Mouse (Mus musculus) left cerebral cortex, postnatal 25 days (tissue): ENCODE measurements around the gene Prkaa1. TPM values are rescaled to one million over a fixed set of nuclear protein-coding genes. Genes with fewer than 3 reads are reported as not detected.

ENCODE experiments used
- DNase-seq, 2 experiments: peaks; one replicate each; pipeline ENCODE4 v3.0.0; 2022; ENCODE audit warnings: low spot score in 2 of 2, mixed read lengths in 1 of 2
- intact Hi-C: fragments of 180-260 bp; cut with DNase I; formaldehyde crosslinking; loops from one replicate; pipeline ENCODE4 v1.15.1; 2025
- total RNA-seq, 2 experiments: library from RNA; stranded (reverse); gene quantifications; 2 replicates each; pipeline ENCODE4 v1.2.3; 2021

Gene Prkaa1
- total RNA-seq, 2 experiments from 2014 or later: 18.8 to 19.2 TPM

DNA sequence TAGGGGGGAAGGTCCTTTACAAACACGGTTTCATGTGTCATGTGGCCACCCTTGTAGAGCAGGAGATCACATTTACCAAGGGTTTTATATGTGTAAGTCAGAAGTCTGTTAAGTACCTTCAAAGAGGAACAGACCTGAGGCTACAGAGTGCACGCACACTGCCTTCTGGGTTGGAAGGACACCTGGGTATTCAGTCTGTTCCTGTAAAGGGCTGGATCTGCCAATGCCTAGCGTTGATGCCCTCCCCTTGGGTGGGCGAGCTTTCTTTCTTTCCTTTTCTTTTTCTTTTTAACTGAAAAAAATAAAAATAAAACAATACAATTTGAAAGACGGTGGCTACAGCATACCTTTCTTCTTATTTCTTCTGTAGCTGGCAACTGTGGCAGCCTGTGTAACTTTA, 11.4 kb downstream of the Prkaa1 start:
- no peak for DNase-seq
- intact Hi-C loops: no loop called here

DNA sequence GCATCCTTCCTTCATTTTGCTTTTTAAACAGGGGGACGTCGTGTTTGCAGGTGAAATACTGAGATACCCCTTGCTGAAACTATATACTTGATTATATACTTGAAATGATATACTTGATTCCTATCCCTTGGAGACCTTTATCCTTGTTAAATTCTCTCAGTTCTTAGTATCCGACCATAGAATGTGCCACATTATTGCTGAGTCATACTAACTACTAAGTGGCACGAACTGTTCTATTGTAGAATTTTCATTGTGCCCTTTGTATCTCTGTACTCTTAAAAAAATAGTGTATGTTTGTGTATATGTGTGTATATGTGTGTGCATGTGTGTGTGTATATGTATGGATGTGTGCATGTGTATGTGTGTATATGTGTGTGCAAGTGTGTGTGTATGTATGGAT, 12.7 kb downstream of the Prkaa1 start:
- intact Hi-C loops: no loop called here
- DNase-seq: no peak

DNA sequence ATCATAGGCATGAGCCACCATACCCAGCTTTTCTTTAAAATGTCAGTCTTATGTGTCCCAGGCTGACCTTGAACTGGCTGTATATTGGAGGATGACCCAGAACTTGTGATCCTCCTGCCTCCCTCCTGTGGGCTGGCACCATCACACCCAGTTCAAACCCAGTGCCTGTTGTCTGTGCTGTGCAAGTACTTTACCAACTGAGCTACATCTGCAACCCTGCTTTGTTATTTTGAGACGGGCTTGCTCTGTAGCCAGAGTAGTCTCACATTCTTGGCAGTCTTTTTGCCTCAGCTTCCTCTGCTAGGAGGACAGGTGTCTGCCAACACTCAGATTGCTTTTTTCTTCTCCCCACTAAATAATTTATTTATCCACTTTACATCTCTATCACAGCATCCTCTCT, 13.7 kb downstream of the Prkaa1 start:
- intact Hi-C loops: no loop called here
- DNase-seq: peak in 1 of 2 experiments; percentile 21

DNA sequence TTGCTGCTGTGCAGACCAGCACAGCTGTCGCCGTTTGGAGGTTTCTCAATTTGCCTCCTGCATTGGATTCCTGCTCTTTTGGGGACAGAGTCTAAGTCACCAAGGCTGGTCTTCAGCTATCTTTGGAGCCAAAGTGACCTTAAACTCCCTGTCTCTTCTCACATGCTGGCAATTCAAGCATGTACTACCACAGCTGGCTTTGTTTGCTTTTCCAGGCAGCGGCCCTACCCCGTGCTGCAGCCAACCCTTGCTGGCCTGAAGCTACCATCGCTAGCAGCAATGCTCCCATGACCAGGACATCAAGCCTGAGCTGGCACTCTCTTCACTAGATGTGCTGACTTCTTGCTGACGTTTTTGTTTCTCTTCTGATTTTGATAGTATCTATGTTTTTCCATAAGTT, 15.2 kb downstream of the Prkaa1 start:
- no peak for DNase-seq
- intact Hi-C loops: no loop called here

DNA sequence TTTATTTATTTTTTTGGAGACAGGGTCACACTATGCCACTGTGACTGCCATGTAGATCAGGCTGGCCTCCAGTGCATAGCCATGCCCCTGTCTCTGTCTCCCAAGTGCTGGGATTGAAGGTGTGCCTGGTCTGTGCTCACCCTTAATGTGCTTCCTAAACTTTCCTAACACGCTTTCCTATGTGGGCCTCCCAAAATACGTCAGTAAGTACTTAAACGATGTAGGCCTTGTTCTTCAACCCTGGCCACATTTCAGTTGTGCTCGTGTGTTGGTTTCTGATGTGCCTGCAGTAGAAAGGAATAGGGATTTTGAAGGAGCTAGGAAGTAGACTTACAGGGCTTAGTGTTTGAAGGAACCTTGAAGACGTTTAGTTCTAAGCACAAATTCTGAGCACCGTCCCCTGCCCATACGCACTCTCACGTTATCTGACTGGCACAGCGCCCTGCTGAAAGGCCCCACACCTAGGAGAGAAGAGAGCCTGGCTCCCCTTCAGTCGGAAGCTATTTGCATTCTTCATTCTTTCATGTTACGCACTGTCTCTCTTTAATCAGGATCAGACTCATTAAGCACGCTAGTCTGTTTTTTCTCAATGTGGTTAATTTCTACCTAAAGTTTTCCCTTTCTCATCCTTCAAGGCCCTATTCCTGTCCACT, 21.6 kb downstream of the Prkaa1 start:
- no peak for DNase-seq
- intact Hi-C loops: no loop called here

DNA sequence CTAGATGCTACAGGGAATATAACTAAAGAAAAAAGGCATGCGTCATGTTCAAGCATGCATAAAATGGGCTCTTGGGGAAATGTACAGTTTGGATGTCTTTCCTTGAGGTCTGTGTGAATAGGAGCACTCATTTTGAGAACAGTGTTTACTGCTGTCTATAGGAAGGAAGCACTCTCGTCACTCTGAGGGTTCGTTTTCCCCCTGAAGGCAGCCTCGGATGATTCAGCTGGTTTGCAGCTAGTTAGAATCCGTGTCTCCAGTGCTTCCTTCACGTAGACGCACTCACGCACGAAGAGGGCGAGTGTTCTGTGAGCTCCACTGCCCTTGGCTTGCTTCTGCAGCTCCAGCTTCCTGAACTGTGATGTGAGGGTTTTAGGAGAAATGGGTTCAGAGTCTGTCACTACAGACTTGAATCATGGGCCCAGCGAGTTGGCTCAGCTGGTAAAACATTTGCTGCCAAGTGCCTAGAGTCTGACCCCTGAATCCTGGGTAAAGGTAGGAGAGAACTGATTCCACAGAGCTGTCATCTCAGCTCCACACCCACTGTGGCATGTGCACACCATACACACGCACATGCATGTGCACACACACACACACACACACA, 29.7 kb downstream of the Prkaa1 start:
- intact Hi-C loops: no loop called here
- DNase-seq: no peak

DNA sequence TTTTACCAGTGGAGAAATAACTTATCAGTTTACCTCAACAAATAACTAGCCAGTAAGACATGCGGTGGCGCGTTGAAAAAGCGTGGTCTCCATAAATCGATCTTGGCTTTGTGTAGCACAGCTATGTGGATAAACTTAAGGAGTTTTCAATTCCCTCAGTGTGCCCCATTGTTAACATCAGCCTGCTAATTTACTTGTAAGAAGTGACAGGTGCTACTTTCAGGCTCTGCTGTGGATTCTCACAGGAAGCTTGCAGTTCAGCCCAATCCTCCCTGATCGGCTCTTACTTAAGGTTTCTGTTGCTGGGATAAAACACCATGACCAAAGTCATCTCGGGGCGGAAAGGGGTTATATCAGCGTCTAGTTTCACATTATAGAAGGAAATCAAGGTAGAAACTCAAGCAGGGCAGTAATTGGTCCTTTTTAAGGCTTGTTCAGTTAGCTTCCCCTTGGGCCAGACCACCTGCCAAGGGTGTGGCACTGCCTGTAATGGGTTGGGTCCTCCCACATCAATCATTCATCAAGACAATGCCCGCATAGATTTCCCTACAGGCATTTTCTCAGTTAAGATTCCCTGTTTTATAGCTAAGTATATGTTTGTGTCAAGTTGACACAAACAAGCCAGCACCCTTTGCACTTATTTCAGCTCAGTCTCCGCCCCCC, 41.1 kb downstream of the Prkaa1 start:
- DNase-seq: peak; percentile 11 to 18
- intact Hi-C loops: loop anchor here (2.0 to 5.0 kb wide), 3 partner anchors 40 to 1023 kb away; partner anchors contain the start of gene Rpl37

DNA sequence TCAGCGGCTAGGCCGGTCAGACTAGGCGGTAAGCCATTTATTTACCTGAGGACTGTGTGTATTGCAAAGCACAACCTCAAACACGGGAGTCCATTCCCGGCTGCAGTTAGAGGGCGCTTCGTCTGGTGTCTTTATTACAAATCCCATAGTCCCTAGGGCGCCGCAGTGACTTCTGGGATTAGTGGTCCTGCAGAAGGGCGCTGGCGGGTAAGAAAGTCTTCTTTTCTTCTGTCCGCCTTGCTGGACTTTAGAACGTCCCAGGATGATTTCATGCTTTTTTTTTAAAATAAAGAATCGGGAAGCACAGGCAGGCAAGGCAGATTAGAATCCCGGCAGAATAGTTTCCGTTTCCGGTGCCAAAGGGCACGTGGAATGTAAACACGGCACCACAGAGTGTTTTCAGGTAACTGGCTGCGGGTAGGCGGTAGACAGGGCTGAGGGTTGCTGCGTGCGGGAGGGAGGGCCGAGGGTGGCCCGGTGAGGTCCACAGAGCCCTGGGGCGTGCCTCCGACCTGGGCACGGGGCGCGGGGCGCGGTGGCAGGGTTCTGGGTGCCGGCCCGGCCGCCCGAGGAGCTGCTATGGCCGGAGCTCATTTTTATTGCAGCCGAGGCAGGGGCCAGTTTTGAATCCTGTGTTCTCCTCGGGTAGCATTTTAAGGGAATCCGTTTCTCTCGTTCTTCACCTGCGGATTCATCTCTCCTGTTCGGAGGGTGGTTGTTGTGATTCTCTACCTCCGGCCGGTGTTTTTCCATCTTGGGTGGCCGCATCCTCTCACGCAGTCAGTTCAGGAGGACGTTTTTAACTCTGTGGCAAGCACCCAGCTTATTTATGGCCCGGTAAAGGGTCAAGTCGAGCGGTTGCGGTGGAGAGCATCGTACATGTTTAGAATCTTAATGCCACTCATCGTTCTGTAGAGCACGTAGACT, 42.0 kb downstream of the Prkaa1 start, which contains the start of gene Ttc33:
Gene Ttc33, plus strand, starts transcription at position 160 of the 927 bp plus-strand sequence.
- intact Hi-C loops: loop anchor here (2.0 to 5.0 kb wide), 3 partner anchors 41 to 1022 kb away; partner anchors contain the start of gene Rpl37
- peak; percentile 87 for DNase-seq

DNA sequence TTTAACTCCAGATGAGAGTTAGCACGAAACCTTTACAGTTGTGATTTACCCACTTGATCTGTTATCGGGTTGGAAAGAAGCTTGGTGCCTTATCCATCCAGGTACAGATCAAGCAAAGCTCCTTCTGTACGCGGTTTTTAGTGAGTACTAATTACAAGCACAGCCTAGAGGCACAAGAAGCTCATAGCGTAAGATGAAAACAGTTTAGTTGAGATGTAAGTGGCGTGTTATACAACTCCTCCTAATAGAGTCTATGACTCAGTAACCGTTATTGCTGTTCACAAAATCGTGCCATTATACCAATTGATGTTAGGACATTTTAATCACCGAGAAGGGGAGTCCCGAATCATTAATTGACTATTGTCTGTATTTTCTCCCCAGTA, 42.6 kb downstream of the Prkaa1 start:
- intact Hi-C loops: loop anchor here (5.0 kb wide), 1 partner anchor 1021 kb away; no protein-coding TSS in a partner anchor
- DNase-seq: peak; percentile 6 to 22

DNA sequence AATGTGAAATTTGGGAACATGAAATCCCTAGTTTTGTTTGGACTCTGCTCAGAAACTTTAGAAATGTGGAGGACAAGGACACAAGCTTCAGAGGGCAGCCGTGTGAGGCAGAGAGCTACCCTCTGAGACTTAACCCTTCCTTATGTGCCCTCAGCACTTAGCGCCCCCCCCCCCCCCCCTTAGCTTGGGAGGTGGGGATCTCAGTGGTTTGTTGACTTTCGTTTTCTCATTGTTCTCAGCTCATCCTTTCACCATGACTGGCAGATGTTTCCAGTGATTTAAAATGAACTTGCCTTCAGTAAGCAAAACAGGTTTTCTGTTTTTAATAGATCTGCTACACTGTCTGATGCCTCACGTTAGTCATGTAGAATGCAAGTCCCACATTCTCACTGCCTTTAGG, 43.5 kb downstream of the Prkaa1 start:
- intact Hi-C loops: loop anchor here (5.0 kb wide), 1 partner anchor 1020 kb away; no protein-coding TSS in a partner anchor

DNA sequence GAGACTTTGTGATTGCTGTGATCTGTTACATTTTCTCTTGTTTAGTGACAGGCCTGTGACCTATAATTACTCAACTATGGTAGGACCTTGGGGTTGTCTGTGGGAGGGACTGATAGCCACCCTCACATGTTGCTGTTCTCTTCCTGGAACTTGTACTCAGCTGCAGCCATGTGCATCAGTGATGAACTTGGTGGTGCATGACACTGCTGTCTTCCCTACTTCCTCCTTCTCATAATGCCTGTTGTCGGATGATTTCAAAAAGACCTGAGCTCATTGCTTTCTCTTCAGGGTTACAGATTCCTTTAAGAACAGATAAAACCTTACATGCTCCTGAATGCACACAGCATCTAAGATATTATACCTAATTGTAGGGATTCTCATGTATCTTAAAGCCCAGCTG, 44.4 kb downstream of the Prkaa1 start:
- no peak for DNase-seq
- intact Hi-C loops: loop anchor here (5.0 kb wide), 1 partner anchor 1019 kb away; no protein-coding TSS in a partner anchor

More for the DNA sequence above, 43.5 kb downstream of the Prkaa1 start:
- no peak for DNase-seq

DNA sequence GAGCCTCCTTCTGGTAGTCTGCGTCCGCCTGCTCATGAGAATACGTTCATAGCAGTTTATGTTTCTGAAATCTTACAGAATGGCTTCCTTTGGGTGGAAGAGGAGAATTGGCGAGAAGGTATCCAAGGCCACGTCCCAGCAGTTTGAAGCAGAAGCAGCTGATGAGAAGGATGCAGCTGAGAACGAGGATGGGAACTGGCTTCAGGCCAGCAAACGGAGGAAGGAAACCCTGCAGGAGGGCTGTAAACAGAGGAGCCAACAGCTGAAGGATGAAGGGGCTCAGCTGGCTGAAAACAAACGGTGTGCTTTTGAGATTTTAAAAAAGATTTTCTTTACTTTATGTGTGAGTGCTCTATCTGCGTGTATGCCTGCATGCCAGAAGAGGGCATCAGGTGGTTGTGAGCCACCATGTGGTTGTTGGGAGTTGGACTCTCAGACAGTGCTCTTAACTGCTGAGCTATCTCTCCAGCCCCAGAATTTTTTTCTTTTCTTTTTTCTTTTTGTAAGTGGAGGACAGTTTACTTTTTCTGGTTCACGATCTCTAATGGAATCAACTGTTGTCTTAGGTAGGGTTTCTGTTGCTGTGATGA, 45.9 kb downstream of the Prkaa1 start:
- peak; percentile 17 to 35 for DNase-seq
- intact Hi-C loops: loop anchor here (5.0 kb wide), 1 partner anchor 1018 kb away; no protein-coding TSS in a partner anchor

DNA sequence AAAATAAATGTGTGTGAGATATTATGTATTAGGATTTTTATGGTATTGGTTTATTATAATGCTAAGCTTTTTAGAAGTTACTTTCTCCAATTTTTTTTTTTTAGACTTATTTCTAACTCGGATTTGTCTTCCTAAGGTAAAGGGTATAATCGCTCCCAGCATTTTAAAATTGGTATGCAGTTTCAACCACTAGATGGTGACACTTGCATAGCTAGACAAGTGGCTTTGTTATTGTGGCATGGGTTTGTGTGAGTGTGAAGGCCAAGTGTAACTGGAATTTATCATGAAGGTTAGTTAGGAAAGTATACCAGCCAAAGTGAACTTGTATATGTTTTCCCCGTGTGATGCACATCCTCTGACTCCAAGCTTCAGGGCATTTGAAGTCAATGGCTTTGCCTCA, 50.2 kb downstream of the Prkaa1 start:
- peak in 1 of 2 experiments; percentile 49 for DNase-seq
- intact Hi-C loops: loop anchor here (2.0 kb wide), 1 partner anchor 887 kb away; no protein-coding TSS in a partner anchor

DNA sequence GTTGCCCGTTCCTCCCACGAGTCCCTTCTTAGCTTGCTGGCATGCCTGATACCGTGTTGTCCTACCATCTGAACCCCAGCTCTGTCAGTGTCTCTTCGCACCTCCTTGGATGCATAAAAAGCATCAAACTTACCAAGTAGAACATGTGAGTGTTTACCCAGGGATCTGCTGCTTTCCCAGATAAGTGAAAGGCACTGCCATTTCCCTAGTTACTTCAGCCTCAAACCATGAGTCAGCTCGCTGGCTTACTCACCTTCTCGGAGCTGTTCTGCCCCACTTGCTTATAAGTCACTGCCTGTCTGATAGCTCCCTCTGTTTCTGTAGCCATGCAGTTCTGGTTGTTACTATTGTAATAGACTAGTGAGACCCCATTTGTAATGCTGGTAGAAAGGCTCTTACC, 50.8 kb downstream of the Prkaa1 start:
- peak in 1 of 2 experiments; percentile 39 for DNase-seq
- intact Hi-C loops: loop anchor here (2.0 kb wide), 1 partner anchor 886 kb away; no protein-coding TSS in a partner anchor

DNA sequence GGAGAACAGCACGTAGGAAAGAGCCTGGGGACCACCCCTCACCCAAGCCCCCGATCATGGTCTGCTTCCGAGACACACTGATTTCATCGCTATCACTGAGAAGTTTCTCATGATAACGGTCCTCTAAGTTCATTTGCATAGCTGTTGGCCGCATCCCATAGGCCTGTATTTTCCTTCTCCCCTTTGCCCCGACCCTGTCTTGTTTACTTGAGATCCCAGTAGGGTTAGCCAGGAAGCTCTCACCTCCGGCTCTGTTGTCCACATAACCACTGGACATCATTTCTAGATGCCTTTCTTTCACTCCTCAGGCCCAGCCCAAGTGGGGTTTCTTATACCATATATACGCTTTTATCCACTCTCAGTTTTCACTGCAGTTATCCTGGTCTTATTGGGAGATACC, 51.3 kb downstream of the Prkaa1 start:
- intact Hi-C loops: loop anchor here (2.0 kb wide), 1 partner anchor 886 kb away; no protein-coding TSS in a partner anchor
- no peak for DNase-seq

DNA sequence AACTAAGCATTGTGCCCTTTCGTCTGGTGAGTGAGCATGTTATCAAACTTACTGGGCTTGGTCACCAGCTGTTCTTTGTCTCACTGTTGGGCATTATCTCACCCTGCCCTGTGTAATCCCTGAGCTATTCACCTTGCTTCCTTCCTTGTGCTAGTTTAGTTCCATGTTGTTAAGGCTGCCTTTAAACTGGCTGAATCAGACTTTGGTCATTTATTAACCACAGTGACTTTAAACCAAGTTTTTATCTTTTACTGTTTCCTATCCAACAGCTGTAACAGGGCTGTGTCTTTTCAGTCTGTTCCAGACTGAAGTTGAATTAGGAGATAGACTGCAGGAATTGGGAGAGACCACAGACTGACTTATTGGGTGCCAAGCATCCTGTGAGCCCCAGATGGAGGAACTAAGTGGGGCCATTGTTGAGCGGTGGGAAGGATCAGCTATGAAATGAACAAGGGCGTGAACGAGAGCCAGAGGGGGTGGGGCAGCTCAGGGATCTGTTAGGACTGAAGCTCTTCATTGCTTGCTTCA, 52.4 kb downstream of the Prkaa1 start:
- intact Hi-C loops: loop anchor here (2.0 kb wide), 1 partner anchor 885 kb away; no protein-coding TSS in a partner anchor
- no peak for DNase-seq

DNA sequence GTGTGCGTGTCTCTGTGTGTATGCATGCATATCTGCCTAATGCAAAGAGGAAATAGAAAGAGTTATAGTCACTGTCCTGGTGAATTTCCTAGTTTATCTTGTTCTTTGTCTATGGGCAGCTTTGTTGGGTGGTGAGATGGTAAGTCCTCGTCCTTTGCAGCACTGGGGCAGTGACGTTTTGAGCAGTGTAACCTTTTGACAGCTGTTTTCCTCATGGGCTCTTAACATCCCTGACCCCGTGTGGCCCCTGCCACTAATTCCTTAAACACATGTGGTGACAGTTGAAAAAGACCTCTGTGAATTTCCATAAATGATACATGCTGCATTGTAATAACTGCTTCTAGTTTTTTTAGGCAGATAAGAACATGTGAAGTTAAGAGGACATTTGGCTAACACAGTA, 53.0 kb downstream of the Prkaa1 start:
- intact Hi-C loops: no loop called here
- no peak for DNase-seq

DNA sequence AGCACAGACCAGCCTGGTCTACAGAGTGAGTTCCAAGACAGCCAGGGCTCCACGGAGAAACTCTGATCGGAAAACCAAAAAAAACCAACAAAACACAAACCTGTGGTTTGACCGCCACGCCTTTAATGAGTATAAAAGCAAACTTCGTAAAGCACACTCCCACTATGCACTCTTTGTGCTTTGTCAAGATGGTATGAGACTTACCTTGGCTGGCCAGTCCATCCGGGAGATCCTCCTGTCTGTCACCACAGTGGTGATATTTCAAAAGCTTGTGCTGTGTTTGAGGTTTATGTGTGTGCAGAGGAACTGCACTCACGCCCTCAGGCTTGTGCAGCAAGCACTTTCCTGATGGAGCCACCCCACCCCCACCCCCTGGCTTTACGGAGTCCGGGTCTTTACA, 61.6 kb downstream of the Prkaa1 start:
- no peak for DNase-seq
- intact Hi-C loops: no loop called here

DNA sequence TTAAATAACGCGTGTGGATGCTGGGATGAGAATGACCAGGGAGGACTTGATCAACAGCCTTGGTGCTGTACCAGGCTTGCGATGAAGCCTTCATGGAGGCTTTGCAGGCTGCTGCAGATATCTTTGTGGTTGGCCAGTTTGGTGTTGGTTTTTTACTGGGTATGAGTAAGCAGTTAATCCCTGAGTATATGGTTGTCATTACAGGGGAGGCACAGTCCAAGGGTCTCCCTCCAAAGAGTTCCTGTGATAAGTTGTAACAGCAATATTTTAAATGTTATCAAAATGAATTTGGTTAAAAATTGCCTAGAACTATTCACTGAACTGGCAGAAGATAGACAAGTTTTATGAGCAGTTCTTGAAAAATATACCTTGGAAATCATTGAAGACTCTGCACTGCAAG, 65.5 kb downstream of the Prkaa1 start:
- no peak for DNase-seq
- intact Hi-C loops: no loop called here
